Mouse (Mus musculus) inflammation-experienced regulatory T-cells, adult 6 months (primary cell): ENCODE data around the gene Rnf222. TPM values are rescaled to one million over a fixed set of nuclear protein-coding genes. Genes with fewer than 3 reads are reported as not detected.
"Not testable (repeated sequence)": the region's sequence is repeated elsewhere in the genome, so short reads cannot be mapped to it uniquely, and the experiment has no call there.

Experiments
- ATAC-seq: one replicate; pipeline ENCODE4 v1.8.0; 2017
- polyA plus RNA-seq, 3 experiments: library from polyadenylated mRNA; unstranded; fragments of 100-300 nt; shearing (Covaris generic); gene quantifications; one replicate each; pipeline ENCODE4 v1.2.1; 2017

The Rnf222 gene
- polyA plus RNA-seq, 3 experiments from 2014 or later = not detected

DNA sequence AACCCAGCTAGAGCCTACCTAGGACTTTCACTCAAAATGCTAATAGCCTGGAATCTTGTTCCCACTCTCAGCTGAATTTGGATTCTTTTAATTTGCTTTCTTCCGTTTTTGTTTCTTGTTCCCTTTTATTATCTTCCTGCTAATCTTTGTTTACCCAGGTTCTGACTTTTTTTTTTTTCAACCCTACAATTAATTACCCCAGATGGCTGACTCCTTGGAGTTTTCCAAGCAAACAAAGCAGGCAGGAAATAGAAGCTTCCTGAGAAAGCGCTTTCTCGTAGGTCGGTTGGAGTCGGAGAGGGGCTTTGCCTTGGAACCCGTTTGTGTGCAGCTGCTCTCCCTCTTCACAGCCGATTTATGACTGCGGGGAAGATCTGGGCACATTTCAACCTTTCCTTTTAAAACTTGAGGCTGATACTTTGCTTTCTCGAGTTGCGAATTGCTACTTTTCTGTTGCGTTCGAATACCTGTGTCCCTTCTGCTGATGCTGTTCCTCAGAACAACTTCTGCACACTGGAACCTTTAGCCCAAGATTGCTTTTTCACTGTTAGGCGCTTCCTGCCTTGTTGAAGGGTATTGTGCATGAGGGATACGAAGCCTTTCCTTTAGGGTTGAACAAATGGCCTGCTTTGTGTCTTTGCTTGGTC, 23.3 kb downstream of the Rnf222 start:
- no peak for ATAC-seq

DNA sequence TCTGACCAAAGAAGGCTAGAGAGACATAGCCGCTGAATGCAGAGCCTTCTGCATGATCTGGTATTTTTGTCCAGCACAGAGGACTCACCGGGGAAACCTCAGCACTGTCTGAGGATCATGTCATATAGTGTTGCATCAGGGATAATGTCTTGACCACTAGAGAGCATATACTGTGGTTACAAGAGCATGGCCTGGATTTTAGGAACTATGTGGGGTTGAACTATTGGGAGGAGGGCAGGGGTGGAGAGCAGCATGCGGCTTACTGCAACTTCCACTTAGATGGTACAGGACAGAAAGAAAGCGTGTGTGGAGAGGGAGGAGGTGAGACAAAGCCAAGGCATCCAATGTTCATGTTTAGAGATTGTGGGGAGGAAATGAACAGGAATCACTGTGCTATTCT, 26.2 kb downstream of the Rnf222 start:
- ATAC-seq = no peak

DNA sequence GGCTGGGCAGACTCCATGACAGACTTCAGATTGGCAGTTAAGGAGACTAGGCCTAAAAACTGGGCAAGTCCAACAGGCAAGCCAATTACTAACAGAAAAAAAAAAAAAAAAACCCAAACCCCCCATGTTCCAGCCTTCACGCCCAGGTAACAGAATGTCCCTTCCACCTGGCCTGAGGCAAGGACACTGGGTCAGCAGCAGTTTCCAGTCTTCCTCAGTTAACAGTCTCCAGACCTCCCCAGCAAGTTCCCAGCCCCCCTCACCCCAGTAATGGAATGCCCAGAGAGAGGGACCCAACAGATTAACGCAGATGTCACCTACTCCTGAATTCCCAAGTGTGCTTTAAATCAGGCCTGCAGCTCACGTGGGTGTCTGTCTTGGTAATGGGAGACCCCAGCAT, 34.8 kb downstream of the Rnf222 start:
- ATAC-seq = no peak

- no peak for ATAC-seq
Observed at GRCm38 (mm10) chr11:68924749-68925148, 36.4 kb downstream of the Rnf222 start.

- ATAC-seq = no peak
Observed at GRCm38 (mm10) chr11:68926981-68927380, 38.6 kb downstream of the Rnf222 start, which contains the start of gene Odf4. Gene Odf4, minus strand, starts transcription at chr11:68927081.

DNA sequence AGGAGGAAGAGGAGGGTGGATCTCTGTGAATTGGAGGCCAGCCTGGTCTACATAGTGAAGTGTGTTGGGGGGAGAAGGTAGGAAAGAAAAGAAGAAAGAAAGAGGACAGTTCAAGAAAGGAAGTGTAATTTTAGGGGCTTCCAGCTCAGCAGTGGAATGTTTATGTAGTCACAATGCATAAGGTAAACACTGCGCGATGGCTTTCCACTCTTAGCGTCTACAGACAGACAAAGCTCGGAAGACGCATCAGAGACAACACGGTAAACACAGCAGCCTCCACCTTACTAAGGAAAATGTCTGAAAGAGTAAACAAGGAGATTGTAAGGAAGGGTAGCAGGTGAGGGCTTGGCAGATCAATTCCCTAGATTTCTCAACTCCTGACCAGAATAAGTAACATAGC, 41.6 kb downstream of the Rnf222 start:
- no peak for ATAC-seq

DNA sequence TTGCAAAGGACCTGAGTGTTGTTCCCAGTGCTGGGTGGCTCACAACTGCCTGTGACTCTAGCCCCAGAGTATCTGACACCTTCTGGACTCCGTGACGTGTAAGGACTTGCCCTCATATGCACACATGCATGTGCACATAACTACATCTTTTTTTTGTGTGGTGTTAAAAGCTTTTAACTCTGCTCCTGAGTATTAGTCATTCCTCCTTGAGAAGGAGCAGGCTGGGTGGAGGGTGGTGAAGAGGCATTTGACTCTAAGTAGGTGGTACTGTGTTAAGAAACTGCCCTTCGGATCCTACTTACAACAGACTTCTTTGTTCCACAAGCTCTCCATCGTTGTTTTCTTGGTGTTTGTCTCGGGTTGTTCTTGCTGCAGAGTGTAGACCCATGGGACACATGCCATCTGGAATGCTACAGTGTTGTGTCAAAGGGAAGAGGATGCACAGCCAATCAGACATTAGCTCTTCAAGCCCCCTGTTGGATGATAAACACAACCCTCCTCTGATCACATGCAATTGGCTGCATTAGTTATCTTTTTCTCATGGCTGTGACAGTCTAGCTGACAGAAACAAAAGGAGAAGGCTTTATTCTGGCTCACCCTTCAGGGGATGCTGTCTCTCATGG, 45.6 kb downstream of the Rnf222 start:
- no peak for ATAC-seq

DNA sequence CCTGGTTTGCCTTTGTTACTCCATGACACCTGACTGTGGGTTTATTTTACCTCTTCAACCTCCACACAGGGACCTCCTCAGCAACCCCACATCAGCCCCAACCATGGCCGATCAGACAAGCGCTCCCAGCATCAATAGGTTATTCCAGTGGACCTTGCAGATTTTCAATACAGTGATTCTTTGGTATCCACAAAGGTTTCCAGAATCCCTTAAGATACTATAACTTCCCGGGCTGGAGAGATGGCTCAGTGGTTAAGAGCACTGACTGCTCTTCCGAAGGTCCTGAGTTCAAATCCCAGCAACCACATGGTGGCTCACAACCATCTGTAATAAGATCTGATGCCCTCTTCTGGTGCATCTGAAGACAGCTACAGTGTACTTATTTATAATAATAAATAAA, 48.6 kb downstream of the Rnf222 start:
- not testable (repeated sequence) for ATAC-seq

- ATAC-seq = peak; percentile 99
Observed at GRCm38 (mm10) chr11:68939451-68940304, 51.3 kb downstream of the Rnf222 start.

GRCm38 (mm10) chr11:68940516-68940915, 52.2 kb downstream of the Rnf222 start:
- ATAC-seq = no peak

DNA sequence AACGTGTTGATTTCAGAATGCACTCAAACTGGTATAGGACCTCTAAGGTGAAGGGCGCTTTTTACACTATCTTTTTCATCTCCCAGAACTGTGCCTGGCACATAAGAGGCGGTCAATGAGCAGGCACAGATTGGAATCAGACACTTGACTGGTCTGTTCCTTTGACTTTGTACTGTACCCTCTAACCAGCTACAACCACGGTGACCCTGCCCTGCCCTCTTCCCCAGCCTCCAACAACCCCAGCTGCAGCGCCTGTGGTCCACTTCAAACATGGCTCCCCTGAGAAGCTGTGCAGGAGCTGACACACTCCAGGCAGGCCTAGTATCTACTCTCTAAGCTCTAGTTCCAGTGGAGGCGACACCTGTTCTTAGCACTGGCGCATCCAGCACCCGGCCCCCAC, 54.4 kb downstream of the Rnf222 start:
- ATAC-seq = no peak

- no peak for ATAC-seq
Observed at GRCm38 (mm10) chr11:68945245-68945644, 56.9 kb downstream of the Rnf222 start.

Other genes with a start within 250 kb of the Rnf222 start
- 1 to 10 TPM; 1.4 to 6.1 (median 2.7) TPM for gene Myh10, start 197.0 kb upstream of the Rnf222 start, polyA plus RNA-seq
- 10 to 100 TPM; 30.8 to 36.0 (median 32.1) TPM for gene Ndel1, start 16.7 kb upstream of the Rnf222 start, polyA plus RNA-seq
- gene Rpl26, start 13.0 kb downstream of the Rnf222 start, polyA plus RNA-seq = 1,000 to 10,000 TPM; 1,371 to 2,270 (median 2,196) TPM
- gene Odf4, start 38.5 kb downstream of the Rnf222 start, polyA plus RNA-seq = not detected
- under 1 TPM in 1 of 3 experiments, not detected in 2; 0.21 TPM for gene Arhgef15, start 68.9 kb downstream of the Rnf222 start, polyA plus RNA-seq
- 1 to 10 TPM; 7.0 to 8.3 (median 7.6) TPM for gene Slc25a35, start 79.6 kb downstream of the Rnf222 start, polyA plus RNA-seq
- 10 to 100 TPM; 13.7 to 72.0 (median 38.3) TPM for gene Rangrf, start 86.6 kb downstream of the Rnf222 start, polyA plus RNA-seq
- 10 to 100 TPM; 22.0 to 29.0 (median 24.8) TPM for gene Pfas, start 119.9 kb downstream of the Rnf222 start, polyA plus RNA-seq
- gene Ctc1, start 127.4 kb downstream of the Rnf222 start, polyA plus RNA-seq = 10 to 100 TPM in 1 of 3 experiments, 1 to 10 TPM in 2; 9.7 to 16.4 (median 9.8) TPM
- gene Aurkb, start 157.1 kb downstream of the Rnf222 start, polyA plus RNA-seq = 10 to 100 TPM in 2 of 3 experiments, 1 to 10 TPM in 1; 5.8 to 74.0 (median 12.9) TPM
- gene Borcs6, start 171.2 kb downstream of the Rnf222 start, polyA plus RNA-seq = 1 to 10 TPM; 1.1 to 2.2 (median 1.3) TPM
- 1 to 10 TPM; 2.8 to 9.1 (median 4.0) TPM for gene Tmem107, start 182.3 kb downstream of the Rnf222 start, polyA plus RNA-seq
- 10 to 100 TPM; 26.9 to 31.5 (median 27.3) TPM for gene Vamp2, start 199.9 kb downstream of the Rnf222 start, polyA plus RNA-seq
- gene Per1, start 206.7 kb downstream of the Rnf222 start, polyA plus RNA-seq = 1 to 10 TPM; 5.2 to 6.2 (median 6.1) TPM
- not detected for gene Hes7, start 231.9 kb downstream of the Rnf222 start, polyA plus RNA-seq
- gene 9130213A22Rik, start 234.0 kb downstream of the Rnf222 start, polyA plus RNA-seq = under 1 TPM in 1 of 3 experiments, not detected in 2; 0.63 TPM
- gene Aloxe3, start 237.3 kb downstream of the Rnf222 start, polyA plus RNA-seq = under 1 TPM in 1 of 3 experiments, not detected in 2; 0.13 TPM